Mouse (Mus musculus): ENCODE data around the gene Adh6a. TPM values are rescaled to one million over a fixed set of nuclear protein-coding genes. Genes with fewer than 3 reads are reported as not detected.

Adh6a gene
- not detected in 2 replicates for polyA plus RNA-seq (2014; fragmentation: Nextera tagmentation; extraction: Ambion mirVana)

GRCm38 (mm10) chr3:138312965-138313364 is at the start of gene Adh6a:
Gene Adh6a (plus strand): TSS chr3:138313286.
- Histone ChIP-seq H3K4me2 (no peak within 1 kb of the TSS), H3K9ac (ENCODE audit: low read length) (no peak within 1 kb of the TSS), H3K4me3 (ENCODE audit: low read depth, low read length) (no peak within 1 kb of the TSS), H3K9me3 (ENCODE audit: control insufficient read depth, low read length) (no peaks in the 10 kb centered on the region), H3K27ac (ENCODE audit: low read depth, low read length) (no peak within 1 kb of the TSS), H3K36me3 (ENCODE audit: control insufficient read depth, insufficient read depth, low read length) (no peaks in the 10 kb centered on the region), H3K27me3 (ENCODE audit: control insufficient read depth, insufficient read depth, low read length) (no peaks in the 10 kb centered on the region), H3K4me1 (ENCODE audit: control insufficient read depth, insufficient read depth, low read length) (no peaks in the 10 kb centered on the region)
- 89% methylated on average over 5 of the region's 5 CpGs for WGBS
- ATAC-seq (ENCODE audit: low FRiP score) (no peak), DNase-seq (ENCODE audit: low spot score, missing footprints) (no peak)

GRCm38 (mm10) chr3:138264648-138265047 is 48.4 kb upstream of the Adh6a start:
- 92% methylated on average over 3 of the region's 3 CpGs for WGBS
- Histone ChIP-seq H3K27me3 (ENCODE audit: control insufficient read depth, insufficient read depth, low read length) (no peaks in the 10 kb centered on the region), H3K4me1 (ENCODE audit: control insufficient read depth, insufficient read depth, low read length) (no peaks in the 10 kb centered on the region), H3K27ac (ENCODE audit: low read depth, low read length) (no peak overlapping the region), H3K4me2 (no peak overlapping the region), H3K9ac (ENCODE audit: low read length) (no peak overlapping the region), H3K9me3 (ENCODE audit: control insufficient read depth, low read length) (no peaks in the 10 kb centered on the region), H3K36me3 (ENCODE audit: control insufficient read depth, insufficient read depth, low read length) (no peaks in the 10 kb centered on the region), H3K4me3 (ENCODE audit: low read depth, low read length) (no peak overlapping the region)
- DNase-seq (ENCODE audit: low spot score, missing footprints) (no peak), ATAC-seq (ENCODE audit: low FRiP score) (no peak)

GRCm38 (mm10) chr3:138270507-138270906 is 42.6 kb upstream of the Adh6a start:
- H3K36me3 ChIP-seq (ENCODE audit: control insufficient read depth, insufficient read depth, low read length) = no peaks in the 10 kb centered on the region
- H3K27me3 ChIP-seq (ENCODE audit: control insufficient read depth, insufficient read depth, low read length) = no peaks in the 10 kb centered on the region

GRCm38 (mm10) chr3:138271297-138271696 is 41.8 kb upstream of the Adh6a start:
- Histone ChIP-seq H3K36me3 (ENCODE audit: control insufficient read depth, insufficient read depth, low read length) (no peaks in the 10 kb centered on the region), H3K9me3 (ENCODE audit: control insufficient read depth, low read length) (no peaks in the 10 kb centered on the region), H3K4me3 (ENCODE audit: low read depth, low read length) (no peak overlapping the region), H3K4me2 (no peak overlapping the region), H3K27ac (ENCODE audit: low read depth, low read length) (no peak overlapping the region), H3K27me3 (ENCODE audit: control insufficient read depth, insufficient read depth, low read length) (no peaks in the 10 kb centered on the region), H3K9ac (ENCODE audit: low read length) (no peak overlapping the region), H3K4me1 (ENCODE audit: control insufficient read depth, insufficient read depth, low read length) (no peaks in the 10 kb centered on the region)
- 96% methylated on average over 2 of the region's 2 CpGs for WGBS
- DNase-seq (ENCODE audit: low spot score, missing footprints) (peak; percentile 35), ATAC-seq (ENCODE audit: low FRiP score) (no peak)

More at GRCm38 (mm10) chr3:138270507-138270906, 42.6 kb upstream of the Adh6a start:
- ATAC-seq (ENCODE audit: low FRiP score) = no peak
- DNase-seq (ENCODE audit: low spot score, missing footprints) = peak; percentile 26
- Histone ChIP-seq H3K4me3 (ENCODE audit: low read depth, low read length) (no peak overlapping the region), H3K27ac (ENCODE audit: low read depth, low read length) (no peak overlapping the region), H3K9me3 (ENCODE audit: control insufficient read depth, low read length) (no peaks in the 10 kb centered on the region), H3K4me2 (no peak overlapping the region), H3K9ac (ENCODE audit: low read length) (no peak overlapping the region), H3K4me1 (ENCODE audit: control insufficient read depth, insufficient read depth, low read length) (no peaks in the 10 kb centered on the region)
- WGBS = 26% methylated on average over 1 of the region's 1 CpGs

GRCm38 (mm10) chr3:138273080-138273479 is 40.0 kb upstream of the Adh6a start:
- H3K9ac ChIP-seq (ENCODE audit: low read length) = no peak overlapping the region
- H3K4me3 ChIP-seq (ENCODE audit: low read depth, low read length) = no peak overlapping the region
- ATAC-seq (ENCODE audit: low FRiP score) (no peak), DNase-seq (ENCODE audit: low spot score, missing footprints) (peak; percentile 35)
- 91% methylated on average over 7 of the region's 7 CpGs for WGBS
- no peak overlapping the region for H3K27ac ChIP-seq (ENCODE audit: low read depth, low read length)
- H3K4me1 ChIP-seq (ENCODE audit: control insufficient read depth, insufficient read depth, low read length) = no peaks in the 10 kb centered on the region
- H3K9me3 ChIP-seq (ENCODE audit: control insufficient read depth, low read length) = no peaks in the 10 kb centered on the region
- no peak overlapping the region for H3K4me2 ChIP-seq
- H3K36me3 ChIP-seq (ENCODE audit: control insufficient read depth, insufficient read depth, low read length) = no peaks in the 10 kb centered on the region
- no peaks in the 10 kb centered on the region for H3K27me3 ChIP-seq (ENCODE audit: control insufficient read depth, insufficient read depth, low read length)

GRCm38 (mm10) chr3:138275100-138275499 is 38.0 kb upstream of the Adh6a start:
- DNase-seq (ENCODE audit: low spot score, missing footprints) = peak; percentile 8

GRCm38 (mm10) chr3:138282556-138282955 is 30.5 kb upstream of the Adh6a start:
- ATAC-seq (ENCODE audit: low FRiP score) (no peak), DNase-seq (ENCODE audit: low spot score, missing footprints) (no peak)
- Histone ChIP-seq H3K9me3 (ENCODE audit: control insufficient read depth, low read length) (no peaks in the 10 kb centered on the region), H3K4me3 (ENCODE audit: low read depth, low read length) (no peak overlapping the region), H3K27me3 (ENCODE audit: control insufficient read depth, insufficient read depth, low read length) (no peaks in the 10 kb centered on the region), H3K9ac (ENCODE audit: low read length) (no peak overlapping the region), H3K4me2 (no peak overlapping the region), H3K27ac (ENCODE audit: low read depth, low read length) (no peak overlapping the region), H3K36me3 (ENCODE audit: control insufficient read depth, insufficient read depth, low read length) (no peaks in the 10 kb centered on the region), H3K4me1 (ENCODE audit: control insufficient read depth, insufficient read depth, low read length) (peaks cover 4% of the 10 kb centered on the region; the same call in 1 of the 2 replicates)
- WGBS = 66% methylated on average over 9 of the region's 9 CpGs

More at GRCm38 (mm10) chr3:138275100-138275499, 38.0 kb upstream of the Adh6a start:
- Histone ChIP-seq H3K27me3 (ENCODE audit: control insufficient read depth, insufficient read depth, low read length) (no peaks in the 10 kb centered on the region), H3K9ac (ENCODE audit: low read length) (no peak overlapping the region), H3K4me1 (ENCODE audit: control insufficient read depth, insufficient read depth, low read length) (no peaks in the 10 kb centered on the region), H3K4me2 (no peak overlapping the region), H3K36me3 (ENCODE audit: control insufficient read depth, insufficient read depth, low read length) (no peaks in the 10 kb centered on the region), H3K4me3 (ENCODE audit: low read depth, low read length) (no peak overlapping the region), H3K27ac (ENCODE audit: low read depth, low read length) (no peak overlapping the region), H3K9me3 (ENCODE audit: control insufficient read depth, low read length) (no peaks in the 10 kb centered on the region)
- ATAC-seq (ENCODE audit: low FRiP score) = no peak
- 91% methylated on average over 3 of the region's 3 CpGs for WGBS

- Histone ChIP-seq H3K9me3 (ENCODE audit: control insufficient read depth, low read length) (no peaks in the 10 kb centered on the region), H3K36me3 (ENCODE audit: control insufficient read depth, insufficient read depth, low read length) (no peaks in the 10 kb centered on the region), H3K4me1 (ENCODE audit: control insufficient read depth, insufficient read depth, low read length) (peaks cover 4% of the 10 kb centered on the region; the same call in 1 of the 2 replicates), H3K27ac (ENCODE audit: low read depth, low read length) (no peak overlapping the region), H3K4me2 (no peak overlapping the region), H3K4me3 (ENCODE audit: low read depth, low read length) (no peak overlapping the region), H3K27me3 (ENCODE audit: control insufficient read depth, insufficient read depth, low read length) (no peaks in the 10 kb centered on the region), H3K9ac (ENCODE audit: low read length) (no peak overlapping the region)
- DNase-seq (ENCODE audit: low spot score, missing footprints) (no peak), ATAC-seq (ENCODE audit: low FRiP score) (no peak)
- WGBS = 96% methylated on average over 1 of the region's 1 CpGs
These were observed 29.3 kb upstream of the Adh6a start for GRCm38 (mm10) chr3:138283831-138284230.

DNA sequence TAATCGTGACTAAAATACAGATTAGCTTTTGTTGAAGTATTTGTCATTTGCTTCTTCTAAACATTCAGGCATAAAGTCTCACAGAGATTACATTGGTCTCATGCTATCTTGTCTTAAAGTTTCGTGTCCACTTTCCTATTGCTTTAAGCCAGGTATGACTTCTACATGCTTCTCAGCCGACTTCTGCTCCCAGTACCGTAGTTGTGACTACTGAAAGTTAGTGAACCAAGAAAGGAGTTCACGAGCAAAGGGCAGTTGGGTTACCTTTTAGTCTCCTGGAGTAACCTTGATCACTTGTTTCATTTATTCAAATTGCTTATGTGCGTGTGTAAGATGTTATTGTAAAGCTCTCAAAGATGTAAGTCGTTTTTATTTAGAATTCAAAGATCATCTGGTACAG is 27.1 kb upstream of the Adh6a start:
- no peak overlapping the region for H3K27ac ChIP-seq (ENCODE audit: low read depth, low read length)
- no peak for DNase-seq (ENCODE audit: low spot score, missing footprints)
- WGBS = 84% methylated on average over 7 of the region's 7 CpGs
- no peak overlapping the region for H3K9ac ChIP-seq (ENCODE audit: low read length)
- H3K9me3 ChIP-seq (ENCODE audit: control insufficient read depth, low read length) = no peaks in the 10 kb centered on the region
- no peak for ATAC-seq (ENCODE audit: low FRiP score)
- H3K4me3 ChIP-seq (ENCODE audit: low read depth, low read length) = no peak overlapping the region
- H3K4me1 ChIP-seq (ENCODE audit: control insufficient read depth, insufficient read depth, low read length) = peaks cover 4% of the 10 kb centered on the region; the same call in 1 of the 2 replicates
- no peaks in the 10 kb centered on the region for H3K36me3 ChIP-seq (ENCODE audit: control insufficient read depth, insufficient read depth, low read length)
- H3K4me2 ChIP-seq = no peak overlapping the region
- no peaks in the 10 kb centered on the region for H3K27me3 ChIP-seq (ENCODE audit: control insufficient read depth, insufficient read depth, low read length)
